Mouse (Mus musculus) hindbrain, embryonic 15.5 days (tissue): ENCODE results near the gene Mapkbp1. TPM values are rescaled to one million over a fixed set of nuclear protein-coding genes. Genes with fewer than 3 reads are reported as not detected.

ENCODE experiments used
- ATAC-seq: fragments of 200-750 bp; cut with Nextera tagmentation; 2 replicates; pipeline ENCODE4 v1.8.0; 2017; ENCODE audit warnings: low read depth, moderate number of reproducible peaks, moderate TSS enrichment; ENCODE audit not compliant: low FRiP score
- H3K27ac ChIP-seq: fragments of 300-500 bp; sonication (generic); replicated peaks from 2 replicates; pipeline ENCODE4 v1.5.1; 2015; ENCODE audit warnings: mild to moderate bottlenecking, inconsistent platforms
- H3K27me3 ChIP-seq: fragments of 300-500 bp; sonication (generic); 2 replicates; pipeline ENCODE4 v1.6.1; 2015; ENCODE audit warnings: control low read depth, inconsistent platforms
- H3K36me3 ChIP-seq: fragments of 300-500 bp; sonication (generic); 2 replicates; pipeline ENCODE4 v1.6.1; 2015; ENCODE audit warnings: control low read depth, inconsistent platforms
- H3K4me1 ChIP-seq: fragments of 300-500 bp; sonication (generic); replicated peaks from 2 replicates; pipeline ENCODE4 v1.6.1; 2015; ENCODE audit warnings: control low read depth, inconsistent platforms
- H3K4me2 ChIP-seq: fragments of 300-500 bp; sonication (generic); 2 replicates; pipeline ENCODE4 v1.6.1; 2015; ENCODE audit warnings: moderate library complexity, mild to moderate bottlenecking, inconsistent platforms
- H3K4me3 ChIP-seq: fragments of 300-500 bp; sonication (generic); 2 replicates; pipeline ENCODE4 v1.5.1; 2015; ENCODE audit warnings: mild to moderate bottlenecking, inconsistent platforms
- H3K9ac ChIP-seq: fragments of 300-500 bp; sonication (generic); 2 replicates; pipeline ENCODE4 v1.6.1; 2015; ENCODE audit warnings: inconsistent platforms
- H3K9me3 ChIP-seq: fragments of 300-500 bp; sonication (generic); 2 replicates; pipeline ENCODE4 v1.6.1; 2016; ENCODE audit warnings: control low read depth, inconsistent platforms
- WGBS: fragments of 180-500 bp; shearing (Covaris S2); methylation state at CpG from one replicate; pipeline ENCODE4 v1.1.7; 2015; 5-methylcytosine and 5-hydroxymethylcytosine counted together
- polyA plus RNA-seq: library from polyadenylated mRNA; unstranded; fragments of >200 nt; fragmentation: Nextera tagmentation; extraction: Ambion mirVana; gene quantifications from 2 replicates; pipeline ENCODE4 v1.2.1, GENCODE M21; 2015

Mapkbp1 gene
- polyA plus RNA-seq, 1 experiment from 2014 or later, result 9.8 TPM

- Histone ChIP-seq H3K9me3 (no peaks in the 10 kb centered on the region), H3K27ac (no peak overlapping the region), H3K4me3 (no peak overlapping the region), H3K27me3 (no peaks in the 10 kb centered on the region), H3K9ac (no peak overlapping the region), H3K4me2 (no peak overlapping the region), H3K36me3 (peaks cover 19% of the 10 kb centered on the region), H3K4me1 (no peaks in the 10 kb centered on the region)
- 76% methylated on average over 8 of the region's 8 CpGs for WGBS
- ATAC-seq, result no peak
Observed at GRCm38 (mm10) chr2:120011462-120012200, 39.1 kb downstream of the Mapkbp1 start.

GRCm38 (mm10) chr2:120012924-120013323 lies 40.4 kb downstream of the Mapkbp1 start:
- Histone ChIP-seq H3K9ac (no peak overlapping the region), H3K9me3 (no peaks in the 10 kb centered on the region), H3K27me3 (no peaks in the 10 kb centered on the region), H3K4me2 (no peak overlapping the region), H3K36me3 (peaks cover 32% of the 10 kb centered on the region), H3K27ac (no peak overlapping the region), H3K4me1 (no peaks in the 10 kb centered on the region), H3K4me3 (no peak overlapping the region)
- 89% methylated on average over 13 of the region's 13 CpGs for whole genome bisulfite sequencing
- ATAC-seq, result no peak

DNA sequence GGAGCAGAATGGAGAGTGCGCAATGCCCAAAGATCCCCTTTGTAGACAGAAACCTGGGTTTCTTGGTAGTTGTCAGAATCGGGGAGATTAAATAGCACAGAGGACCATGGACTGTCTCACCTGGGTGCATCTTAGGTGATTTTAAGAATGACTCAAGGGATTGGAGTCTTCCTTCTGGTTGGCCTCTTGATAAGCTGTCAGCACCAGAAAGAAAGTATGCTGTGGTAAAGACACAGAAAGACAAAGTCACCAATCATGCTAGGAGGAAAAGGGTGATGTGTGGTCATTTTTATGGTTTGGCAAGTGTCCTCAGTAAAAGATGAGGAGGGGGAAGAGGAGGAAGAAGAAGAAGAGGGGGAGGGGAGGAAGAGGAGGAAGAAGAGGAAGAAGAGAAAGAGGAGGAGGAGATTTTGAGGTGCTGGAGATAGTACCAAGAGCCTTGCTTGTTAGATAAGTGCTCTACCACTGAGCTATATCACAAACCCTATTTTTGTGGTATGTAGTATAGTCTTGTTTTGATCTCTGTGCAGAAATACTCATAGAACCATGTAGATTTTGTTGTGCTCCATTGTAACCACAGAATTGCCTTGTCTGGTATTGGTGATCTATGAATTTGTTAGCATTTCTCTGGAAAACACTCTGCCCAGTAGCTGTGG lies 41.5 kb downstream of the Mapkbp1 start:
- ATAC-seq, result no peak

GRCm38 (mm10) chr2:120015882-120016281 lies 43.4 kb downstream of the Mapkbp1 start:
- H3K36me3 ChIP-seq, result peaks cover 59% of the 10 kb centered on the region
- H3K4me1 ChIP-seq, result no peaks in the 10 kb centered on the region
- no peaks in the 10 kb centered on the region for H3K9me3 ChIP-seq
- H3K4me2 ChIP-seq, result no peak overlapping the region
- H3K27me3 ChIP-seq, result no peaks in the 10 kb centered on the region
- no peak overlapping the region for H3K4me3 ChIP-seq
- H3K27ac ChIP-seq, result no peak overlapping the region
- no peak overlapping the region for H3K9ac ChIP-seq
- 95% methylated on average over 4 of the region's 4 CpGs for WGBS
- no peak for ATAC-seq

More for the DNA sequence above, 41.5 kb downstream of the Mapkbp1 start:
- Histone ChIP-seq H3K4me3 (no peak overlapping the region), H3K27me3 (no peaks in the 10 kb centered on the region), H3K9me3 (no peaks in the 10 kb centered on the region), H3K4me1 (no peaks in the 10 kb centered on the region), H3K4me2 (no peak overlapping the region), H3K36me3 (peaks cover 41% of the 10 kb centered on the region), H3K27ac (no peak overlapping the region), H3K9ac (no peak overlapping the region)
- WGBS, result 98% methylated on average over 2 of the region's 2 CpGs

DNA sequence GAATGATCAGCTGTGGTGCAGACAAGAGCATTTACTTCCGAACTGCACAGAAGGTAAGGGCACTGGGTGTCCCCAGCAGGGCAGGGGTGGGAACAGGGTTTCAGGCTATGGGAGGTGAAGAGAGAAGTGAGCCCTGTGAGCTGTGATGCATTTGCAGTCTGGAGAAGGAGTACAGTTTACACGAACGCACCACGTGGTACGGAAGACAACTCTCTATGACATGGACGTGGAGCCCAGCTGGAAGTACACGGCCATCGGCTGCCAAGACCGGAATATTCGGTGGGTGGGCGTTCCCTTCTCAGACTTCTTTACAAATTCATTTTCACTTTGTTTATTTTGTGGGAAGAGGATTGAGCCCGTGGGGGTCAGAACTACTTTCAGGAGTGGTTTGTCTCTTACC lies 45.1 kb downstream of the Mapkbp1 start:
- H3K27ac ChIP-seq, result no peak overlapping the region
- H3K9ac ChIP-seq, result no peak overlapping the region
- ATAC-seq, result no peak
- no peaks in the 10 kb centered on the region for H3K4me1 ChIP-seq
- H3K27me3 ChIP-seq, result no peaks in the 10 kb centered on the region
- no peak overlapping the region for H3K4me3 ChIP-seq
- H3K36me3 ChIP-seq, result peaks cover 74% of the 10 kb centered on the region
- H3K4me2 ChIP-seq, result no peak overlapping the region
- WGBS, result 91% methylated on average over 12 of the region's 12 CpGs
- H3K9me3 ChIP-seq, result no peaks in the 10 kb centered on the region

DNA sequence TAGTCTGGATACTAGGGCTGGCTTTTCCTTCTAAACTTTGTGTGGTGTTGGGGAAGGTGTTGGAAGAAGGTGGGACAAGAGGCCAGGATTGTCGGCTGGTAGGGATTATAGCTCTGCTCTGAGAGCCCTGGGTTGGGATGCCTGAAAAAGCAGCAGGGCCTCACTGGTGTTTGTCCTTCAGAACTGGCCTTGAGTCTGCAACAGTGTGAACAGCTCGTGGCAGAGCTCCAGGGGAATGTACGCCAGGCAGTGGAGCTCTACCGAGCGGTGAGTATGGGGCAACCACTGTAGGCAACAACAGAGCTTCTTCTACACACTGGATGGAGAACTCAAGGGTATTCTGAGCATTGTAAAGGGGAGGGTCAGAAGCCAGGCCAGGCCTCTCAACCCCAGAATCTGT lies 51.8 kb downstream of the Mapkbp1 start:
- no peaks in the 10 kb centered on the region for H3K27me3 ChIP-seq
- WGBS, result 89% methylated on average over 5 of the region's 5 CpGs
- no peak overlapping the region for H3K4me3 ChIP-seq
- H3K4me1 ChIP-seq, result peaks cover 17% of the 10 kb centered on the region
- no peak overlapping the region for H3K27ac ChIP-seq
- no peak overlapping the region for H3K9ac ChIP-seq
- H3K4me2 ChIP-seq, result no peak overlapping the region
- peaks cover 59% of the 10 kb centered on the region for H3K36me3 ChIP-seq
- ATAC-seq, result no peak
- no peaks in the 10 kb centered on the region for H3K9me3 ChIP-seq

DNA sequence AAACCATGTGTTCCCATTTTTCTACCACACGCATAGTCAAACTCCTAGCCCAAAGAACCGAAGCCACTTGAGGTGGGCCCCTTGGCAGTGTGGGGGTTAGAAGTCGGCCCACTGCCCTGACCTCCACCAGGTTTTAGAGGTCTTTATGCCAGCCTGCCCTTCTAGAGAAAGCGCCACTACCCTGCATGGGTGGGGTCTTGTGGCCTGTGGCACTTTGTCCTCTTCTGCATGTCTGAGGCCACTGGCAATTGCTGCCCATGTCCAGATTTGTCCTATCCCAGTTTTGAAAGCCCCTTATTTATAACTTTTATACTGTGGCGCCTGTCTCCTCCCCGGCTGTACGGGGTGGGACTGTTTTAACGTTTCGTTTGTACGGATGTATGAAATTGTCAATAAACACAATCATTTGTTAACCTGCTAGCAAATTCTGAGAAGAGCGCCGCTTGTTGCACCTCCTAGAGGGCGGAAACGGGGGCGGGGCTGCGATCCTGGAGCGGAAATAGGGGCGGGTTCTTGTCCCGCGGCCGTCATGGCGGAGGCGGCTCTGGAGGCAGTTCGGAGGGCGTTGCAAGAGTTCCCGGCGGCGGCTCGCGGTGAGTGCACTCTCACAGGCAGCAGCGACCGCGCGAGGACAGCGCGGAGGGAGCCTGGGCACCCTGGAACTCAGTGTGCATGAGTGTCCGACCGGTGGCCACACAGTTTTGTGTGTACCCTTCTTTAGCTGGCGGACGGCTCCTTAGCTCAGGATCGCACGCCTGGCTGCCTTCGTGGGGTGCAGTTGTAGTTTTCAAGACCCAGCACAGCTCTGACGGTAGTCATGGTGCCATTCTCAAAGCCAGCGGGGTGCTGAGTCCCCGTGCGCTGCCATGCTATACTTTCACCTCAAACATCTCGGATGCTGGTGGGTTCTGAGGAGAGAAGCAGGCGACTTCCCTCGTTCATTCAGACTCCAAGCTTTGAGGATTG lies 54.8 kb downstream of the Mapkbp1 start, which contains the start of the genes Jmjd7 and Gm28042:
Gene Jmjd7, plus strand, starts transcription at position 500 of the 966 bp plus-strand sequence.
Gene Gm28042, plus strand, starts transcription at position 510 of the 966 bp plus-strand sequence.
- Histone ChIP-seq H3K27ac (peak within 1 kb of the TSS; percentile 94), H3K36me3 (peaks cover 33% of the 10 kb centered on the region), H3K4me3 (peak within 1 kb of the TSS; percentile 76), H3K4me2 (peak within 1 kb of the TSS; percentile 85), H3K4me1 (peaks cover 17% of the 10 kb centered on the region), H3K9ac (peak within 1 kb of the TSS; percentile 80), H3K27me3 (no peaks in the 10 kb centered on the region), H3K9me3 (no peaks in the 10 kb centered on the region)
- ATAC-seq, result peak; percentile 92
- 6% methylated on average over 50 of the region's 50 CpGs for WGBS

DNA sequence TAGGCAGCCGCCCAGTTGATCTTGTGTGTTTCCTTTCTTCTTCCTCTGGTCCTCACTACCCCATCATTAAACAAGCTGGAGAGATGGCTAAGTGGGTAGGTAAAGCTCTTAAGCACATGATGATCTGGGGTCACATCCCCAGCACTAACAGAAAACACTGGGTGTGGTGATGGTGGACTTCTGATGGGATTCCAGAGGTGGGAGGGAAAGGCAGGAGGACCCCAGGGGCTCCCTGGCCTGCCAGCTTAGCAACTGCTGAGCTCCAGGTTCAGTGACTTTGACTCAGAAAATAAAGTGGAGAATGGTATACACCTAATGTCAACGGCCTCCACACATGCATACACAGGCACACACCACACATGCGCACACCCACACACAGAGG lies 55.4 kb downstream of the Mapkbp1 start:
- H3K4me3 ChIP-seq, result peak overlapping the region; percentile 76
- peak overlapping the region; percentile 80 for H3K9ac ChIP-seq
- ATAC-seq, result peak; percentile 23; the same call in 1 of the 2 replicates
- 51% methylated on average over 3 of the region's 3 CpGs for WGBS
- peak overlapping the region; percentile 85 for H3K4me2 ChIP-seq
- H3K36me3 ChIP-seq, result peaks cover 32% of the 10 kb centered on the region
- peak overlapping the region; percentile 94 for H3K27ac ChIP-seq
- peaks cover 17% of the 10 kb centered on the region for H3K4me1 ChIP-seq
- no peaks in the 10 kb centered on the region for H3K27me3 ChIP-seq
- H3K9me3 ChIP-seq, result no peaks in the 10 kb centered on the region

DNA sequence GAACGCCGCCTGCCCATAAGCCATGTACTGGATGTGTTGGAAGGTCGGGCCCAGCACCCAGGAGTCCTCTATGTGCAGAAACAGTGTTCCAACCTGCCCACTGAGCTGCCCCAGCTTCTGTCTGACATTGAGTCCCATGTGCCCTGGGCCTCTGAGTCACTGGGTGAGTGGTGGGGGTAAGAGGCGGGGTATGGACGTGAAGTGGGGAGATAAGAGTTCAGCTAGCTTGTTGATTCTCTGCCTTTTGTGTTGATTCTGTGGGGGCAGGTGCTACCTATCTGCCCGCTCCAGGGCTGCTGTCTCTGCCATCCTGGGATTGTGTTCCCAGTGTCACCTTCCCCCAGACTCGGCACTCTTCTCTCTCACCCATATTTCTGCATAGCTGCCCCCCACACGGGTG lies 57.9 kb downstream of the Mapkbp1 start:
- Histone ChIP-seq H3K27me3 (no peaks in the 10 kb centered on the region), H3K9me3 (no peaks in the 10 kb centered on the region), H3K27ac (no peak overlapping the region), H3K4me2 (no peak overlapping the region), H3K4me3 (no peak overlapping the region), H3K4me1 (peaks cover 17% of the 10 kb centered on the region), H3K9ac (no peak overlapping the region), H3K36me3 (peaks cover 12% of the 10 kb centered on the region)
- WGBS, result 96% methylated on average over 8 of the region's 8 CpGs
- ATAC-seq, result no peak

GRCm38 (mm10) chr2:120032726-120033467 lies 60.4 kb downstream of the Mapkbp1 start, which contains the start of gene Pla2g4b:
Gene Pla2g4b, plus strand, starts transcription at chr2:120033417.
- H3K9ac ChIP-seq, result no peak within 1 kb of the TSS
- H3K4me2 ChIP-seq, result no peak within 1 kb of the TSS
- no peak for ATAC-seq
- H3K27ac ChIP-seq, result no peak within 1 kb of the TSS
- H3K4me3 ChIP-seq, result no peak within 1 kb of the TSS
- H3K9me3 ChIP-seq, result no peaks in the 10 kb centered on the region
- no peaks in the 10 kb centered on the region for H3K27me3 ChIP-seq
- WGBS, result 93% methylated on average over 12 of the region's 12 CpGs
- peaks cover 26% of the 10 kb centered on the region for H3K36me3 ChIP-seq
- peaks cover 9% of the 10 kb centered on the region for H3K4me1 ChIP-seq

DNA sequence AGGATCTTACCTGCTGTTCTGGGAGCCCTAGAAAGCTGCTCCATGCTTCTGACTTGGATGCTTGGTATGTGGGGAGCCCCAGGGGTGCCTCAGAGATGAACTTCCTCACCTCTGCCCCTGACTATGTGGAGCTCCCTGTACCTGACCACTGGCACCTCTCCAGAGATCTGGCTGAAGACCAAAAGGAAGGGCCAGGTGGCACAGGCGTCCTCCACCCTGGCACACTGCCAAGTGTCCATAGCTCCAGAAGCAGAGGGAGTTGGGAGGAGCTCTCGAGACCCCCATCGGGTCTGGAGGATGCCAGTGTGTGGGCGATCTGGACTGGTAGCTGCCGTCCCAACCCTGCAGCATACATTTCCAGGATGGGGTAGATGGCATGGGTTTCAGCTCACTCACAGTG lies 61.2 kb downstream of the Mapkbp1 start:
- Histone ChIP-seq H3K4me3 (no peak overlapping the region), H3K4me2 (no peak overlapping the region), H3K9ac (no peak overlapping the region), H3K27me3 (no peaks in the 10 kb centered on the region), H3K9me3 (no peaks in the 10 kb centered on the region), H3K27ac (no peak overlapping the region), H3K4me1 (peaks cover under 1% of the 10 kb centered on the region), H3K36me3 (peaks cover 30% of the 10 kb centered on the region)
- ATAC-seq, result no peak
- 82% methylated on average over 5 of the region's 5 CpGs for WGBS
